Mouse (Mus musculus): ENCODE measurements around the gene Barx1.

DNA sequence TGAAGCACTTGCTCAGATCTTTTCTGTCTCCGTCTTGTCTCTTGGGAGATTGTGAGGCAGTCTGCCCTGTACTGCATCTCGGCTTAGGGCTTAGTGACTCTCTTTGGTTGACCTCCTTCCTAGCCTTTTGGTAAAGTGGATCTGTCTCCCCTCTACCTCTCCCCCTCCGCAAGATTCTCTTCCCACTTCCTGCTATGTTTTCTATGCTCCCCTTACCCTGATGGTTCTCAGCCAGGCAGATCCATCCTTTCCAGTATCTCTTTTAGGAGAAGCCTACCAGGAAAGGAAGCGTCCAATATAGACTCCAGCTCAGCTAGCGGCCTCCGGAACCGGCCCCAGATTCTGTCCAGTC, 1.2 kb downstream of the Barx1 start:
- TF ChIP-seq CTCF (IDR thresholded peaks at IDR 0.05; ENCODE audit: low read depth): no peak
- no peak for TF ChIP-seq EP300 (IDR thresholded peaks at IDR 0.05; ENCODE audit: low read depth)

Measured in liver, embryonic 14.5 days (tissue).